Mouse (Mus musculus): Measurements from ENCODE around the gene Aebp1.

DNA sequence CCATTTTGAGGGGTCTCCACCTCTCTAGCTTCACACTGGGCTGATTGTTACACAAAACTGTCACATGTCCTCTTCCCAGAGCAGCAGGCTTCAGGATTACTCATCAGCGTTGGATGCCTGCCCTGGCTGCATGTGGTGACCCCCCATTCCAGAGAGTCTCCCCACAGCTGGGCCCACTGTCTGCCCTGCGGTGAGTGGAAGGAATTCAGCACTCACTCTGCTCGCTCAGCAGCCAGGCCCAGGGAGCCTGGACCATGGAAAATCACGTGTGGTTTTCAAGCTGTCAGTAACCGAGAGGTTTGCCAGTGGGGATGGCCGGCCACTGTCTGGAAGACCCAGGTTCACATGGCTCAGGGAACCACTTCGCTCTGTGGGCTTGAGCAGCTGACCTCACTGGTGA lies 5.8 kb upstream of the Aebp1 start:
- TF ChIP-seq CTCF (IDR thresholded peaks at IDR 0.05; ENCODE audit: borderline replicate concordance, insufficient read depth, low read length), result no peak
- TF ChIP-seq POLR2A (IDR thresholded peaks at IDR 0.05; ENCODE audit: low read depth, low read length), result no peak
